Mouse (Mus musculus) cerebellum, postnatal 4 days (tissue): ENCODE results near the gene Gm10306.
A peak's percentile ranks its signal among the peaks of the same experiment; 100 is the strongest.

ENCODE experiments used
- DNase-seq, 2 experiments: peaks; one replicate each; pipeline ENCODE4 v3.0.0; 2022; ENCODE audit warnings: low spot score in 2 of 2, mixed read lengths in 1 of 2

Gene Gm10306

GRCm38 (mm10) chr4:94556265-94557054 is at the start of gene Gm10306, which contains the start of gene Caap1:
Gene Gm10306, plus strand, starts transcription at chr4:94556546.
Gene Caap1, minus strand, starts transcription at chr4:94556796.
- peak; percentile 95 to 98 for DNase-seq

- DNase-seq, result no peak
Observed at GRCm38 (mm10) chr4:94515366-94515765, 41.0 kb upstream of the Gm10306 start.

GRCm38 (mm10) chr4:94517631-94518030 is 38.7 kb upstream of the Gm10306 start:
- peak; percentile 39 to 61 for DNase-seq

DNA sequence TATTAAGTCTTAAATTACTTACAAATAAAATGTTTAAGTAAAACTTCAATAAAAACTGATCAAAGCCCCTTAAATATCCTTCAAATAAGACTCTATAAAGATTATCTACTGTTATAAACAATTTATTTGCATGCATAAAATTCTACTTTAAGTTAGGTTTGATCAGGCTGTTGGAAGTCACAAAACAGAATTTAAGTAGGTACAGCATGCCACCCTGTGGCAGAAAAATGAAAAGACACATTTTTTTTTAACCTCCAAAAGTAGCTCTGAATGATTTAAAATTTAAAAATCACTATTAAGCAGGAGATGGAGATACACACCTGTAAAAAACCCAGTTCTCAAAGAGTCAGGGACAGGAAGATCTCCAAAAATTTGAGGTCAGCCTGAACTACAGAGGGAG is 33.0 kb upstream of the Gm10306 start:
- DNase-seq, result no peak

- DNase-seq, result no peak
Observed at GRCm38 (mm10) chr4:94529448-94529847, 26.9 kb upstream of the Gm10306 start.

DNA sequence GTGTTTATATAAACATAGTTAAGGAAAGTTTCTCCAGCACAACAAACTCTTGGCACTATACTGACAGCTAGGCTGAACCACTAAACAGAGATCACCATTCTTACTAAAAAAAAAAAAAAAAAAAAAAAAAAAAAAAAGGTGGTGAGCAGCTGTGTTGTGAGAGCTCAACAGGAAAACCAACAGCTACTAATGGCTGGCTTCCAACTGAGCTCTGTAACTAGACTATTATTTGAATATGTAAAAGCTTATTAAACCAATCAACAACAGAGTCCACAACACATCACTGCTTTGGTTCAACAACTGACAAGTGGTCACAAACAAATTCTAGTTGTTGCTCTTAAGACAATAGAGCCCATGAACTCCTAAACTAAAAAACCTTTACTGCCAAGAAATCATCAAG is 23.1 kb upstream of the Gm10306 start:
- no peak for DNase-seq

- DNase-seq, result no peak
Observed at GRCm38 (mm10) chr4:94543041-94543440, 13.3 kb upstream of the Gm10306 start.

DNA sequence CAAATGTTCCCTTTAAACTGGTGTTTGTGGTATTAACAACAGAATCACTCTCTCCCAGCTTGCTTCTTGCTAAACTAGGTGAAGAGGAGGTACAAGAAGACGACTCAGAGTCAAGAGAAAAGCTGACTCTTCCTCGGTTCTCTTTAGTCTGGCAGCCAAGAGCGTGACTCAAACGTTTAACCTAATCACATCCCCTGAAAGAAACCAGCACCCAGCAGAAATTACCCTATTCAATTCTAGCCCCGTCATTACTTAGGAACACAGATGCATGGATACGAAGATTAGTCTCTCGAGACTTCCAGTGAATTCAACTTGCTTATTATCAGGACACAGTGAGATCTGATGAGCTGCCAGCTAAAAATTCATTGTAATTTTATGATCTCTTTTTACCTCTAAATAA is 12.0 kb upstream of the Gm10306 start:
- no peak for DNase-seq

GRCm38 (mm10) chr4:94554955-94555494 is 1.3 kb upstream of the Gm10306 start:
- no peak for DNase-seq

DNA sequence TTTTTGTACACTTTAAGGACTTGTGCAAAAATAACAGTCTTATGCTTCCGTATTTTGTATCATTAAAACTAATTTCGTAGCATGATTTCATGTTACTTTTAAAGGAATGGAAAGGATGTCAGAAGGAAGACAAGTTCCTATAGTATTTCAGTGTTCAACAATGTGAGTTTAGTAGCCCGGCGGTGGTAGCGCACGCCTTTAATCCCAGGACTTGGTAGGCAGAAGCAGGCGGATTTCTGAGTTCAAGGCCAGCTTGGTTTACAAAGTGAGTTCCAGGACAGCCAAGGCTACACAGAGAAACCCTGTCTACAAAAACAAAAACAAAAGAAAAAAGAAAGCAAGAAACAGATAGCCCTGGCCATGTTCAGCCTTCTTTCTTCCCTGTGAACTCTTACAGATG is 799 bp downstream of the Gm10306 start:
- DNase-seq, result no peak

DNA sequence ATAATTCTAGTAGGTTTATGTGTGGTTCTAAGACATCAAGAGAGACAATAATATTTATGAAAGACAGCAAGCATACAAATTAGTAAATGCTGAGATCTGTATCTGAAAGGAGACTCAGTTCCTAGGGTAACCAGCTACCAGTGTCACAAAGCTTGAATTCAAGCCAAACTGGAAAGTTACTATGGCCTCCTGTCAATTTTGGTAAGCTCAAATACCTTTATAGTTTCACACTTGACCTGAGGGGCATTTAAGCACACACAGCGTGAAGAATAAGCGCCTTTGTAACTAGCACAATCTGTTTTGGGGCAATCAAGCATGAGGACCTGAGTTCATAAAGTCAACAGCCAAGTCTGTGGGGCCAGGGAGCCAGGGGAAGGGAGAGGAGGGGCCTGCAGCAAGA is 2.9 kb downstream of the Gm10306 start:
- no peak for DNase-seq

GRCm38 (mm10) chr4:94560316-94560715 is 4.0 kb downstream of the Gm10306 start:
- DNase-seq, result no peak

- DNase-seq, result no peak
Observed at GRCm38 (mm10) chr4:94561954-94562648, 5.8 kb downstream of the Gm10306 start.

DNA sequence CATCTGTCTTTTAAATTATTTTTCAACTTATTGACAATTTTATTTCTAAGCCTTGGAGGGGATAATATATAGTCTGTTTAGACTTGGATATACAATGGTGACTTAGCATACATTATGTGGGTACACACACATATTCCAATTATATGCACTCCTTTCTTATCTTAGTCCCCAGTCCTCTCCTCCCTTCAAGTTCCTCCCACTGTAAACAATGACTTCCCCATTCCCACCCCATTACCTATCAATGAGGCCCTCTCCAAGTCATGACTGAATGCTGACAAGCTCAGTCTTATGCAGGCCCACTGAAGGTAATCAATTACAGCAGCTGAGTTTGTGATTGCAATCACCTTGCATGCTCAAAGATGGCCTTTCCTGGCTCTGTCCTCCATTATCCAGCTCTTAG is 8.0 kb downstream of the Gm10306 start:
- DNase-seq, result no peak

DNA sequence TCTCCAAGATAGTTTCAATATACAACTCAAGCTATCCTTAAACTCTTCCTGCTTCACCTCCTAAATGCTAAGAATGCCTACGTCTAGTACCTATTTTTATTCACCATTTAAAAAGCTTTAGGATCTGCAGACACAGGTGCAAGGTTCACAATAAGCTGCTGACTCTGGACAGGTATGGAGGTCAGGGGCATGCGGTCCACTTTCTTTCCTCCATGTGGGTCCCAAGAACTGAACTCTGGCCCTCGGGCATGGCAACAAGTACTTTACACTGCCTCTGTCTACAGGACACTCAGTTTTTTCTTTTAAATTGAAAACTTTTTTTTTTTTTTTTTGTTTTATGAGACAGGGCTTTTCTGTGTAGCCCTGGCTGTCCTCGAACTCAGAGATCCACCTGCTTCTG is 16.3 kb downstream of the Gm10306 start:
- no peak for DNase-seq

DNA sequence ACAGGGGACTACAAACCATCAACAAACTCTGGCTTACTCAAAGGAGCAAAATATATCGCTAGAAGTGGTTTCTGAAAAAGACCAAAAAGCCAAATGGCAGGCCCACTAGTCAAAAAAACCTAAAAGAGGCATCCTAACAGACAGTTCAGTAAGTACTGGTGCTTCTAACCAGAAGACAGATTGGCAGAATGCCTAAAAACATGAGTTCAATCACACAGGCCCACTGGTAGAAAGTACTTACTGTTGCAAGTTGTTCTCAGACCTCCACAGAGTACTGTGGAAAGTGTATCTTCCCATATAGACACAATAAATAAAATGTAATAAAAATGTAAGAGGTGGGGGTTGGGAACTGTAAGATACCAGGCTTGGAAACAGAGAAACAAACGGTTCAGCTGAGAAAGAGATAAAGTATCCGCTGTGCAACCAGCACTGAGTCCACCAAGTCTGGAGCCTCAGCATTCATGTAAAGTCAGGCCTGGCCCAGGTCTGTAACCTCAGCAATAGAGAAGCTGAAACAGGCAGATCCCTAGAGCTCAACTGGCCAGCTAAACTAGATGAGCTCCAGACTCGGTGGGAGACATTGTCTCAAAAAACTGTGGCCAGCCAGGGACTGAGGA is 35.5 kb downstream of the Gm10306 start:
- no peak for DNase-seq

DNA sequence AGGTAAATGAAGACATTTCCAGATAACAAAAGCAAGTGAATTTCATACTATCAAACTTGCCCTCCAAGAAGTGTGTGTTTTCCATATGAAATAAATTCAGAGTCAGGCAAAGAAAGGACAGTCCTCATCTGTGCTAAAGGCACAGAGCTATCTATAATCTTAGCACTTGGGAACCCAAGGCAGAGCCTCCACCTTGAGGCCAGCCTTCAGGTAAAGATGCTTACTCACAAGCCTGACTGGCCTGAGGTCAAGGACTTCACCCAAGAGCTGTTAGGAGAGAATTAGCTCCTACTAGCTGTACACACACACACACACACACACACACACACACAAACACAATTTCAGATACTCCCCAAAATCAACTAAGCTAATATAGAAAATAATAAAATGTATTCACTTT is 36.4 kb downstream of the Gm10306 start:
- no peak for DNase-seq

- DNase-seq, result no peak
Observed at GRCm38 (mm10) chr4:94601395-94601794, 45.0 kb downstream of the Gm10306 start.

- DNase-seq, result peak; percentile 1 to 21
Observed at GRCm38 (mm10) chr4:94602496-94603030, 46.2 kb downstream of the Gm10306 start.

GRCm38 (mm10) chr4:94603031-94603629 is 46.8 kb downstream of the Gm10306 start, which contains the start of gene Plaa:
Gene Plaa, minus strand, starts transcription at chr4:94603244.
- DNase-seq, result peak; percentile 83 to 91

DNA sequence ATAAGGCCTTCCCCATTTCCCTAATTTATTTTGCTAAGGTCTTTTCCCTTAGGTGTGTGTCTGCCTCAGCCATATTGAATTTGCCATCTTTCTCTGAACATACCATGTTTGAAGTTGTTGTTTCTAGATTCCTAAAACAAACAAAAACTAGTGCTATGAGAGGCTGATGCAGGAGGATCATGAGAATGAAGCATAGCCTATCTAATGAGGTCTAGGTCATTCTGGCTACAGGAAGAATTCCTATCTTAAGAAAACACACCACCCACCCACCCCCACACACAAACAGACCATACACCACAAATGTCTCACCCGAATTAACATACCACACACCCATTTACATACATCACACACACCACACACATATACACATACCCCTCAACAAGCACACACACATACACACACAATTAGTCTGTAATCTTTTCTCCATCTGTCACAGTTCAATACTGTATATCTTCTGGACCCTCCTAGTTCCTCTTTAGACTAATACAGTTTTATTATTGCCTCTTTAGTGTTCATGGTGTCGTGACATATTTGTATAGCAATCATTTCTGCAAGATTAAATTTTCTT is 48.2 kb downstream of the Gm10306 start:
- DNase-seq, result no peak
